Mouse (Mus musculus) left cerebral cortex, postnatal 25 days (tissue): ENCODE results near the gene Paqr9. TPM values are rescaled to one million over a fixed set of nuclear protein-coding genes. Genes with fewer than 3 reads are reported as not detected.

Experiments used
- DNase-seq, 2 experiments: peaks; one replicate each; pipeline ENCODE4 v3.0.0; 2022; ENCODE audit warnings: low spot score in 2 of 2, mixed read lengths in 1 of 2
- intact Hi-C: fragments of 180-260 bp; cut with DNase I; formaldehyde crosslinking; loops from one replicate; pipeline ENCODE4 v1.15.1; 2025
- total RNA-seq, 2 experiments: library from RNA; stranded (reverse); gene quantifications; 2 replicates each; pipeline ENCODE4 v1.2.3; 2021

The Paqr9 gene
- total RNA-seq = 10 to 100 TPM; 39.1 to 40.7 TPM

DNA sequence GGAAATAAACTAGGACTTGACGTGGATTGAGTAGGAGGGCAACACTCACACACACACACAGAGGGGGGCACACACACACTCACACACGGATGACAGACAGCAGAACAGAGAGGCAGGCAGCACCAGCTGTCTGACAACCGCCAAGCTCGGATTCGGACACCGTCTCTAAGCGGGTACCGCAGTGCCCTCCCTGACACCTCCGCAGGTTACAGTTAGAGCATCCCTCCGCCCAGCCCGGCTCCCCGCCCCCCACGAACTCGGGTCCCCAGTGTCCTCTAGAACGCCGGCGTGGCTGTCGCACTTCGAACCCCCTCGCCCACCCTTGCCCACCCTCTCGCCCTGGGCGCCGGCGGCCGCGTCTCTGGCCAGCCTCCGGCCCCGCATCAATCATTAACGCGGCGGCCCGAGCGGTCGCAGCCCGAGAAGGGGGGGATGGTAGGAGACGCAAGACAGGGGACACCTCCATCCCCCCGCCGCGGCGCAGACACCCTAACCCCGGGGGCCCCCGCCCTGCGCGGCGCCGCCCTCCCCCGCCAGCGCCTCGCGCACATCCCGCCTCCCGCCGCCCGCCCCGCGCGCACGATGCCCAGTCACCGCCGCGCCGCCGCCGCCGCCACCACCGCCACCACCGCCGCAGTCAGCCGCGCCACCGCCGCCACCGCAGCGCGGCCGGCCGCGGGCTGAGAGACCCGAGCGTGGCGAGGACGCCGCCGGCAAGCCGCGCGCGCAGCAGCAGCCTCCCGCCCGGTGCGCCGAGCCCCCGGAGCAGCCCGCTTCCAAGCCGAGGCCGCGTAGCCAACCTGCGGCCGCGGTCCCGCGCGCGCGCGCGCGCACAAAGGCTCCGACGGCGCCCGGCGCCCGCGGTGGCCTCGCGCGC is at the start of gene Paqr9:
Paqr9 (plus strand) TSS at position 599 of the 877 bp plus-strand sequence.
- DNase-seq = peak; percentile 55 to 79
- intact Hi-C loops = no loop called here

- intact Hi-C loops = loop anchor here (2.0 to 5.0 kb wide), 2 partner anchors 346 to 444 kb away; partner anchors contain the start of genes Atr and Xrn1
- DNase-seq = no peak
Observed at GRCm38 (mm10) chr9:95510693-95511404, 48.6 kb upstream of the Paqr9 start.

DNA sequence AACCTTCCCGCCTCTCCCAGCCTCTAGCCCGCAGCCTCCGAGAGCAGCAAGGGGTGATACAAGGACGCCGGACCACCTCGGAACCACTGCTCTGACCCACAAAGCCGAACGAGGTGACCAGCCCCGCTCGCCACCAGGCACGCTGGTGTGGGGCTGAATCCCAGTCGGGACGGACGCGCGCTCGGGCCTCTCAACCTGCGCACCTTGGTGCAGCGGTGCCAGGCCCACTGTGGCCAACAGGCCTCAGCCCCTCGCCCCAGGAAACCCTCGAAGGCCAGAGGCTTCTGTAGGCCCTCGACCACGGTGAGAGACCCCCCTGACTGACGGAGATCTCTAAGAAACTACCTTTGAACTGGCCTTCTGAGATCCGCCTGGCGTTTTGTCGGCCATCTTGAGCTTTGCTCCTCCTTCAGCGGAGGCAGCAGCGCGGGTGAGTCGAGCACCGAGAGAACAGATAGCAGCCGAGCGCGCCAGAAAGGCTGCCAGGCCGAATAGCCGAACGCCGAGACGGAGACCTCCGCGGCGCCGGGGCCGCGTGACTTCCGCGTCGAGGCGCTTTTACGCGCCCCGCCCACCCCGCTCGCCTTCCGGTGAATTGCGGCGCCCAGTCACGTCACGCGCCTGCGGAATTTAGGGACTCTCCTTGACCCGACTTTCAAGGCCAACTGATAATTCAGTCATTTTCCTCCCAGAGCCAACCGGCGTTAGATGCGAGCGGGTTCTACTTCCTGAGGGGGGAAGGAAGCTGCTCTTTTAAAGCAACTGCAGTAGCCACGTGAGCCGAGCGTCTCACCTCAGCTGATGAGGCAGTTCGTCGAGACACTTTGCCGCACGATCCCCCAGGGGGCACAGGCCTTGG is 47.8 kb upstream of the Paqr9 start, which contains the start of gene U2surp:
U2surp (minus strand) TSS at position 525 of the 859 bp plus-strand sequence.
- peak; percentile 98 for DNase-seq
- intact Hi-C loops = loop anchor here (2.0 to 5.0 kb wide), 2 partner anchors 346 to 443 kb away; partner anchors contain the start of genes Atr and Xrn1

DNA sequence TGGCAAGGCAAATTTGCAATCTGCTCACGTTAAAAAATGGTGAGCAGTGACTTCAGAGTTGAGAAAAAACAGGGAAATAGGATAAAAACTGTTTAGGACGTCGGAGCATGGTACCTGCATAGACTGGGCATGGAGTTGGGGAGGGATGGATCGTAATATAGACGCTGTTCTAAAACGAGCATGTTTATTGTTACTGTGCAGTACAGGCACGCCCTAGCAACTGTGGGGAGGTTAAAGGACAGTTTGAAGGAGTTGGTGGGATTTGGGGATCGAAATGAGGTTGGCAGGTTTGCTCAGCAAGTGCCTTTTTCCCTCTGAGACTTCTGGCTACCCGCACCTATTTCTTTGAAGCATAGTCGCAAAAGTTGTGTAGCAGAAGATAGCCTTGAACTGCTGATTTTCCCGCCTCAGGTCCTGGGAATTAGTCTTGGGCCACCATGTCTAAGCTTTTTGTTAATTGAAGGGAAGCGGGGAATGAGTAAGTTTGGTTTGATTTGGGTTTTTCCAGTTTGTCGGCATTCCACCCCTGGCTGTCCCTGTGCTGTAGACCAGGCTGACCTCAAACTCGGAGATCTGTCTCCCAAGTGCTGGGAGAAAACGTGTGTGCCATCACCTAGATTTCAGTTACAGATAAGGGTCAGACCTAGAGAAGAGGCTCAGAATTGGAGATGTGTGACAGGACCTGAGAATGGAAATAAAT is 47.0 kb upstream of the Paqr9 start:
- intact Hi-C loops = loop anchor here (5.0 kb wide), 1 partner anchor 345 kb away; the partner anchor contains the start of gene Atr
- no peak for DNase-seq

DNA sequence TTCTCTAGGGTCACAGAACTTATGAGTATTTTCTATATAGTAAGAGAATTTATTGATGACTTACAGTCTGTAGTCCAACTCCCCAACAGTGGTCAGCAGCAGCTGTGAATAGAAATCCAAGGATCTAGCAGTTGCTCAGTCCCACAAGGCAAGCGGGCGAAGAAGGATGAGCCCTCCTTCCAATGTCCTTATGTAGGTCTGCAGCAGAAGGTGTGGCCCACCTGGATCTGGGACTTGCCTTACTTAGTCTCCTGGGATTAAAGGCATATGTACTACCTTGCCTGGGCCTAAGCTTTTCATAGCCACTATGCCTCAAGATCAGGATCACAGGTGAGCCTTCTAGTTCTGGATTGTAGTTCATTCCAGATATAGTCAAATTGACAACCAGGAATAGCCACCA is 45.7 kb upstream of the Paqr9 start:
- intact Hi-C loops = loop anchor here (5.0 kb wide), 1 partner anchor 344 kb away; the partner anchor contains the start of gene Atr
- no peak for DNase-seq

DNA sequence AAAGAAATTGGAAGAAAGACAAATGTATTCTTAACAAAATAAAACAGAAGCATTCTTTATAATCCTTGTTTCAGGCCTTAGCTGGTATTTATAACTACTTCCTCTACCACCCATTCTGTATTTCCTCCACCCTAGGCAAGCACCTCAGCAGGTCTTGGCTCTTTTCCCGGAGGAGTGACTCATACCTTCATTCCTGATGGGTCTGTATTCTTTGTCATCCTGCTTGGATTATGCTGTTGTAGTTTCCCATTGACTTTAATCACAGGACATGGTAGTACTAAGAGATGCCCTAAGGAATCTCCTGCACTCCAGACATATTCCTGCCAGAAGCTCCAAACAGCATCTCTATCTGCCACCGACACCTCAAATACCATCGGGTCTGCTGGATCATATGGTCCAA is 45.1 kb upstream of the Paqr9 start:
- intact Hi-C loops = loop anchor here (5.0 kb wide), 1 partner anchor 343 kb away; the partner anchor contains the start of gene Atr
- peak in 1 of 2 experiments; percentile 77 for DNase-seq

DNA sequence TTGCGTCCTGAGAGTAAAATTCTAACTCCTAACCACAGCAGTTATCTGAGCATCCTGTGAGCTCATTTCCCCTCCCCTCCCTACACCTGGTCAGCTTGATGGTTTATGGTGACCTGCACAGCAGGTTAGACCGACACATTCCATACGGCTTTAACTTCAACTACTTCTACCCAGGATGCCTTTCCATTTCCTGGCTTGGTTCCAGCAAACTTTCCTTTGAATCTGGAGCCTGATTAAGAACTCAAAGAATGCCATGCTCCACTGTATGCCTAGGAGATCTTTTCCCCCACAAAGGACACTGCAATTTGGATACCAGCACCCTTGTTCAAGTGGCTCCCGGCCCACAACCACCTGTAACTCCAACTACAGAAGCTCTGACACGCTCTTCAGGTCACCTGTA is 38.9 kb upstream of the Paqr9 start:
- DNase-seq = no peak
- intact Hi-C loops = no loop called here

- DNase-seq = peak in 1 of 2 experiments; percentile 24
- intact Hi-C loops = no loop called here
Observed at GRCm38 (mm10) chr9:95521031-95521430, 38.4 kb upstream of the Paqr9 start.

- intact Hi-C loops = no loop called here
- DNase-seq = no peak
Observed at GRCm38 (mm10) chr9:95521566-95521965, 37.9 kb upstream of the Paqr9 start.

DNA sequence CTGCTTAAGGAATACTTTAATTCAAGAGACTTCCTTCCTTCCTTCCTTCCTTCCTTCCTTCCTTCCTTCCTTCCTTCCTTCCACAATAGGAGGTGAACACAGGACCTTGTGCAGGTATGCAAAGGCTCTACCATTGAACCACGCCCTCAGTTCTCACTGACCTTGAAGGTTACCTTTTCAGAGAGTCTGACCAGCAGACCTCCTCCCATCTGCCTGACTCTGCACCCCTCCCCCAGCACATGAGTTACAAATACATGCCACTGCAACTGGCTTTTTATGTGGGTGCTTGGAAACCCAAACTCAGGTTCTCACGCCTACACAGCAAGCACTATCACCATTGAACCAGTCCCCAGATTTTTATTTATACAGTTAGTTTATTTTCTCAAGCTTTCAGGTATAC is 36.9 kb upstream of the Paqr9 start:
- DNase-seq = no peak
- intact Hi-C loops = no loop called here

GRCm38 (mm10) chr9:95525376-95525775 is 34.1 kb upstream of the Paqr9 start:
- DNase-seq = no peak
- intact Hi-C loops = no loop called here

- DNase-seq = peak in 1 of 2 experiments; percentile 7
Observed at GRCm38 (mm10) chr9:95525961-95526360, 33.5 kb upstream of the Paqr9 start.

DNA sequence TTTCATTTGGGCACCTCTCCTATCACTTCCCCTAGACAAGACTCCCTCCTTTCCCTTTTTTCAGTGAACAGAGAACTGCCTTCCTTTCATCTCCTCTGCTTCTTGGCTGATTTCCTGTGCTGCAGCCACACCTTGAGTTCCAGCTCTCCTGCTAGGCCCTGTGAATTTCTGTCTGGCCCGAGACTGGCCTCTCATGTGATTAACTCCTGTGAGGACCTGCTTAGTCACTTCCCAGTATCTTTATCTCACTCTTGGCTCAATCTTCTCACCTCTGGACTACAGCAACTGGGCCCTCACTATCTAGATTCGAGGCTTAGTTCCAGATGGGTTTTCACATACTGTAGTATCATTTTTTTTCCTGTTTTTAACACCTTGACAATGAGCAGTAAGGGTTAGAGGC is 31.8 kb upstream of the Paqr9 start:
- no peak for DNase-seq
- intact Hi-C loops = no loop called here

More at GRCm38 (mm10) chr9:95525961-95526360, 33.5 kb upstream of the Paqr9 start:
- intact Hi-C loops = no loop called here

GRCm38 (mm10) chr9:95531144-95531543 is 28.3 kb upstream of the Paqr9 start:
- intact Hi-C loops = loop anchor here (5.0 kb wide), 2 partner anchors 166 to 321 kb away; no protein-coding TSS in a partner anchor

GRCm38 (mm10) chr9:95533817-95534216 is 25.6 kb upstream of the Paqr9 start:
- intact Hi-C loops = loop anchor here (5.0 kb wide), 2 partner anchors 163 to 318 kb away; no protein-coding TSS in a partner anchor
- DNase-seq = no peak

More at GRCm38 (mm10) chr9:95531144-95531543, 28.3 kb upstream of the Paqr9 start:
- no peak for DNase-seq

DNA sequence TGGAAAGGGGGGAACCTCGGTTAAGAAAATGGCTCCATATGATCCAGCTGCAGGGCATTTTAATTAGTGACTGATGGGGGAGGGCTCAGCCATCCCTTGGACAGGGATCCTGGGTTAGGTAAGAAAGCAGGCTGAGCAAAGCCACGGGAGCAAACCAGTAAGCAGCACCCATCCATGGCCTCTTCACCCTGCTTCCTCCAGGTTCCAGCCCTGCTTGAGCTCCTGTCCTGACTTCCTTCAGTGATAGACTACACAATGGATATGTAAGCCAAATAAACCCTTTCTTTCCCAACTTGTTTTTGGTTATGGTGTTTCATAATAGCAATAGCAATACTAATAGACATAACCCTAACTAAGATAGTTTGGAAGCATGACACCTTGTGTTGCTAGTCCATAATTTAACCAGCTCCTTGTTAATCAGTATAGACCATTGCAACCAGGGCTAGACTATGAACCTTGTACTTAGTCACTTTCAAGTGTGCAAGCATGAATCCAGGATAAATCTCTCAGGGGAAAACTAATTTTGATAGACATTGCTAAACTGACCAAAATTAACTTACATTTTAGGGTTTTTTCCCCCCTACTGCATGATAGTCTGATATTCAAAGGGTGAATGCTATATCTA is 20.2 kb upstream of the Paqr9 start:
- intact Hi-C loops = no loop called here
- DNase-seq = no peak

GRCm38 (mm10) chr9:95540487-95540886 is 19.0 kb upstream of the Paqr9 start:
- intact Hi-C loops = loop anchor here (5.0 kb wide), 1 partner anchor 147 kb away; no protein-coding TSS in a partner anchor
- no peak for DNase-seq

GRCm38 (mm10) chr9:95541208-95541607 is 18.2 kb upstream of the Paqr9 start:
- intact Hi-C loops = loop anchor here (5.0 kb wide), 1 partner anchor 146 kb away; no protein-coding TSS in a partner anchor
- DNase-seq = no peak
